Mouse (Mus musculus) G1E (cell line): ENCODE measurements around the gene Sgpl1.

Experiments used
- CTCF ChIP-seq: IDR thresholded peaks from 2 replicates; pipeline ENCODE4 v1.5.1; 2012; ENCODE audit warnings: low read depth, low read length, inconsistent platforms, mixed read lengths
- GATA1 ChIP-seq: IDR thresholded peaks from 2 replicates; pipeline ENCODE4 v1.6.1; 2012; ENCODE audit warnings: borderline replicate concordance, low read length, inconsistent platforms, mixed read lengths
- TAL1 ChIP-seq: conservative IDR thresholded peaks from 2 replicates; pipeline ENCODE4 v1.6.1; 2012; ENCODE audit warnings: low read depth, low read length, inconsistent platforms, mixed read lengths

- TF ChIP-seq CTCF = no peak
- no peak for TF ChIP-seq TAL1
- no peak for TF ChIP-seq GATA1
Observed at GRCm38 (mm10) chr10:61123276-61123913, 24.1 kb downstream of the Sgpl1 start.
